Mouse (Mus musculus) yolk sac, embryonic 10.5 days (tissue): ENCODE results near the gene Hunk.

ENCODE experiments used
- DNase-seq: peaks from one replicate; pipeline ENCODE4 v3.0.0-alpha.2; 2017; ENCODE audit warnings: low spot score

Hunk gene

GRCm38 (mm10) chr16:90390731-90391130 is 4.9 kb downstream of the Hunk start:
- no peak for DNase-seq

GRCm38 (mm10) chr16:90394761-90395160 is 8.9 kb downstream of the Hunk start:
- no peak for DNase-seq

- no peak for DNase-seq
These were observed 10.3 kb downstream of the Hunk start for GRCm38 (mm10) chr16:90395996-90396556.

- DNase-seq, result no peak
These were observed 11.1 kb downstream of the Hunk start for GRCm38 (mm10) chr16:90396882-90397281.

- DNase-seq, result peak; percentile 69
These were observed 14.5 kb downstream of the Hunk start for GRCm38 (mm10) chr16:90400314-90400713.

GRCm38 (mm10) chr16:90400906-90401666 is 15.3 kb downstream of the Hunk start:
- DNase-seq, result no peak

GRCm38 (mm10) chr16:90402292-90402691 is 16.5 kb downstream of the Hunk start:
- no peak for DNase-seq

- no peak for DNase-seq
These were observed 19.4 kb downstream of the Hunk start for GRCm38 (mm10) chr16:90405195-90405594.

- DNase-seq, result peak; percentile 90
These were observed 19.8 kb downstream of the Hunk start for GRCm38 (mm10) chr16:90405599-90405998.

GRCm38 (mm10) chr16:90407541-90408289 is 21.9 kb downstream of the Hunk start:
- no peak for DNase-seq

GRCm38 (mm10) chr16:90412096-90413082 is 26.6 kb downstream of the Hunk start:
- DNase-seq, result peak; percentile 84

- DNase-seq, result no peak
These were observed 30.8 kb downstream of the Hunk start for GRCm38 (mm10) chr16:90416621-90417020.

- peak; percentile 53 for DNase-seq
These were observed 32.8 kb downstream of the Hunk start for GRCm38 (mm10) chr16:90418661-90419060.

- DNase-seq, result no peak
These were observed 35.3 kb downstream of the Hunk start for GRCm38 (mm10) chr16:90421145-90421544.

- DNase-seq, result no peak
These were observed 35.7 kb downstream of the Hunk start for GRCm38 (mm10) chr16:90421551-90421950.

- DNase-seq, result no peak
These were observed 36.3 kb downstream of the Hunk start for GRCm38 (mm10) chr16:90422108-90422529.

- DNase-seq, result no peak
These were observed 38.1 kb downstream of the Hunk start for GRCm38 (mm10) chr16:90423898-90424297.

GRCm38 (mm10) chr16:90424391-90424790 is 38.6 kb downstream of the Hunk start:
- no peak for DNase-seq

- DNase-seq, result no peak
These were observed 40.4 kb downstream of the Hunk start for GRCm38 (mm10) chr16:90426234-90426633.

- no peak for DNase-seq
These were observed 42.2 kb downstream of the Hunk start for GRCm38 (mm10) chr16:90427838-90428630.

- DNase-seq, result no peak
These were observed 47.7 kb downstream of the Hunk start for GRCm38 (mm10) chr16:90433551-90433950.
